Mouse (Mus musculus) v-Abl transformed pro-B cells (cell line): ENCODE measurements at regions not wholly inside any gene's neighbourhood (a gene's known extent, or its start where the extent isn't known, plus 50 kb on each side); places are given as distances from the start of the nearest gene placed in this dataset.

ENCODE experiments used
- in situ Hi-C, 2 experiments: fragments of 400-800 bp; cut with MboI; formaldehyde crosslinking; loops; one replicate each; pipeline ENCODE4 v1.15.1; 2025; ENCODE audit not compliant: unreplicated experiment in 2 of 2

DNA sequence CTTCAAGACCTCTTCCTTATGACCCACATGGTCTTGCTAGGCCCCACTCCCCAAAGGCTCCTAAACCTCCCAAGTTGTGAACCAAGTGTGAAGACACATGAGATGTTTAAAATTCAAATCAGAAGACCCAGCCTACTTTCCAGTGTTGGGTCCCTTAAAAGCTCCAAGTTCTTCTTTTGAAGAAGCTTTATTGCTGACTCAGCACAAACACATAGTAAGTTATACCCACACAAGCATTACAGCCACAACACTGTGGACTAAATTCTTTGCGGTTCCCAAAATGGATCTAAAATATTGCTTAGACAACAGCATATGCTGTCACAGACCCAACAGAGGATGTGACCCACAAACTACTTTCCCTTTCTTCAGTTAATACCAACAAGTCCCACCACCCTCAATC is 186.0 kb upstream of the Satb2 start:
- in situ Hi-C loops = no loop called here

DNA sequence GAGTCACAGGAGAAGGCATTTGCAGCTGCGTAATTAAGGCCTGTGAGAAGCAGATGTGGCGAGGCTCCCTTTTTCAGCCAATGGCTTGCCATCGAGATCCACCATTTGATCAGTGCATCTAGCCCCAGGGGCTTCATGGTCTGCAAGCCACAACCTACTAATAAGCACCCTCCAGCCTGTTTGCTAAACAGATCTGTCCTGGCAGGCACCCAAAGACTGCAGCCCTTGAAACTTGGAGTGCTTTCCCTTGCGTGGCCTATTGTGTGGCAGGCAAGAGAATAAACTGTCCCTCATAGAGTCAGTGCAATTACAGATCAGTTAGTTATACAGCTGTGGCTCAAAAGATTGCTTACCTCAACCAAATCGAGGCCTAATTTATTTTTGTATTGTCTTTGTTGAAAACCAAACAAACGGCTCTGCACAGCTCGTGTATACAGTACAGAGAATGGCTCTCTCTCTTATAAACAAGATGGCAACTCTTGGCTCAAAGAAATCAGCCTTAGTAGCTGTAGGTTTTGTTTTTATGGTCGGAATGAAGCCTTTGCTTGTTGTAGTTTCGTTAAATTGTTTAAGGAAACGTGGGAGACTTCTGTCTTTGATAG is 195.9 kb upstream of the Satb2 start:
- in situ Hi-C loops = no loop called here

DNA sequence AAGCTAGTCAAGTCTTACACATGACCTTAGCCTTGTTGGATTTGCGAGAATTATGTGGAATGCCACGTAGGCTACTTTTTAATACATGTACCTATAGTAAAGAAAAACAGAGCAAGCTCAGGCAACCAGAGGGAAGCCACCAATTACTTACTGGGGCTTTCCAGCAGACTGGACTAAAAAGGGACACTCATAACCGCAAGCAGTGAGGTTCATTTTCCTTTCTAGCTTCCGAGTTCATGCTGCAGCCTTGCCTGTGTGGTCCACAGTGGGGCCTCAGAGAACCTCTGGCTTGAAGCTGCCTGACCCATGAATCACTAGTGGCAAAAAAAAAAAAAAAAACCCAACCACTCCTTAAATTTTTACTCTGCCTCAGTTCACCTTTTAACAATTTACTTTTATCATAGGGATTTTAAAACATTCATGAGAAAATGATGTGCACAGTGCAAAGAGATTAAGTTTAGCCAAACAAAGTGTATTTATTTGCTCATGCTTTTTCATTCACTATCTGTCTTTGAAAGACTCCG is 188.6 kb upstream of the 1700066M21Rik start:
- in situ Hi-C loops = no loop called here

GRCm38 (mm10) chr1:57201274-57201673 is 176.1 kb upstream of the 1700066M21Rik start:
- in situ Hi-C loops = loop anchor here (5.0 to 25.0 kb wide), 7 partner anchors 209 to 1796 kb away; partner anchors contain the start of gene Plcl1 (in 2 of the 2)

DNA sequence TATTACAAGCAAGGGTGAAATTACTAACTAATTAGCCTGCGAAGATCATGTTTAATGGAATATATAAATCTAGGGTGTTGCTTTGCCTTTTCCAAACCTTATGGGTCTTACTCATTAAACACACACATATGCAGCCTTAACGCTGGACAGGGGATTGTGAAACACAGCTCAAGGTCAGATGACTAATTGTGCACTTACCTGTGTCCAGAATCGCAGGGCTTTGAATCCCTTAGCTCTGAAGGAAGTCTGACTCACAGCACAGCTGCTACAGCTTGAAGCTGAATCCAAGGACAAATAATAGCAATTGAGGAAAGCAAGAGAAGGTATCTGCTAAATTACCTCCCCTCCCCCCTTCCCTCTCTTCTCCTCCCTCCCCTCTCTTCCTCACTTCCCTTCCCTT is 173.1 kb upstream of the 1700066M21Rik start:
- in situ Hi-C loops = loop anchor here (5.0 to 25.0 kb wide), 7 partner anchors 212 to 1800 kb away; partner anchors contain the start of gene Plcl1 (in 2 of the 2)

DNA sequence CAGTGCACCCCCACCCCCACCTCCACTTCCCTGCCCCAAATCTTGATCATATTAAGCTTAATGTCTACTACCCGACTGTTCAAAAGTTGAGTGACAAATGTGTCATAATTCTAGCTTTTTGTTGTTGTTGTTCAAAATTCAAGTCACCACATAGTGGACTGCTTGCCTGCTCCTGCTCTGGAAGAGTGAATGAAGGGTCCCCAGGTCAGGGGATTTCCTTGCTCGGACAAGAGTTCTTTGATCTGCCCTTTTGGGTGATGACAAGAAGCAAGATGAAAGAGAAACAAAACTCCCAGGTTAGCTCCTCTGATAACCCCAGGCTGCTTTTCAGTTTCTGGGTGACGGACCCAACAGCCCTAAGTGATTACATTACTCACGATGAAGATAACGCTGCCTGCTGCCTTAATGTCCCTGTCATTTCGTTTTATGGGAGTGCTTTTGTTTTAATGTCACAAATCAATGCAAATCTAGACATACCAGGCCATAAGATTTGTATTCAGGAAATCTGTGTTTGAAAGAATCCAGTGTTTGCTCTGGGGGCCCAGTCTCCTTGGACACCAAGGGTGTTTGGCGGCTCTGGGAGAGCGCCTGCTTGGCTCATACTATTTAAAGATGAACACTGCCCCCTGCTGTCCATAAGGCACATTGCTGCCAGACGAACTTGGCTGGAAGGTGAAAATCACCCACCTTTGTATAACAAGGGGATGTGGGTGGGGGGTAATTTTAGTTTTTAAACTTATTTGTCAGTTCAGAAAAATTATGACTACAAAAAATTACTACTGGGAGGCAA is 172.0 kb upstream of the 1700066M21Rik start:
- in situ Hi-C loops = loop anchor here (5.0 to 25.0 kb wide), 8 partner anchors 187 to 1801 kb away; partner anchors contain the start of gene Plcl1 (in 2 of the 2)

GRCm38 (mm10) chr1:57206496-57206895 is 170.9 kb upstream of the 1700066M21Rik start:
- in situ Hi-C loops = loop anchor here (5.0 to 25.0 kb wide), 8 partner anchors 186 to 1802 kb away; partner anchors contain the start of gene Plcl1 (in 2 of the 2)

GRCm38 (mm10) chr1:57206944-57207343 is 170.5 kb upstream of the 1700066M21Rik start:
- in situ Hi-C loops = loop anchor here (5.0 to 25.0 kb wide), 8 partner anchors 185 to 1802 kb away; partner anchors contain the start of gene Plcl1 (in 2 of the 2)

- in situ Hi-C loops = loop anchor here (5.0 to 25.0 kb wide), 8 partner anchors 184 to 1804 kb away; partner anchors contain the start of gene Plcl1 (in 2 of the 2)
Observed at GRCm38 (mm10) chr1:57208415-57208814, 169.0 kb upstream of the 1700066M21Rik start.

- in situ Hi-C loops = loop anchor here (5.0 to 25.0 kb wide), 8 partner anchors 183 to 1804 kb away; partner anchors contain the start of gene Plcl1 (in 2 of the 2)
Observed at GRCm38 (mm10) chr1:57209281-57209680, 168.1 kb upstream of the 1700066M21Rik start.

- in situ Hi-C loops = loop anchor here (25.0 kb wide), 2 partner anchors 474 to 1799 kb away; partner anchors contain the start of gene Plcl1 (in 1 of the 2)
Observed at GRCm38 (mm10) chr1:57211046-57211445, 166.4 kb upstream of the 1700066M21Rik start.

DNA sequence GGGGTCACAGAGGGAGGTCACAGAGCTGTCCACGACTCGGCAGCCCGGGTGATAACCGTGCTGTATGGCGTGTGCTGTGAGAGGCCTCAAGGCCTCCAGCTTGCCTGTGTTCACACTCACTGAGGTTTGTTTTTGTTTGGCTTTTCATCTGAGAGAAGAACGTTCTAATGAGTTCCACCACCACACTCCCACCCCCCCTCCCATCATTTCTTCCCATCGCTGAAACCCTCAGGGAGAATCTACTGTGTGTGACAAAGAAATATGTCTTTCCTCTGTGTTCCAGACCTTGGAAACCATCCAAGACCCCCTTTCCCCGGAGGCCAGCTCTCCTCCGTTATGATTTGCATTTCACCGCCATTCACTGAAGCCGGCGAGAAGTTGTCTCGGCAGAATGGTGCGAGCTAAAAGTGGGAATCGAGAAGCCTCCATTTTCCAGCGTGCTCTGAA is 164.0 kb upstream of the 1700066M21Rik start:
- in situ Hi-C loops = loop anchor here (25.0 kb wide), 2 partner anchors 476 to 1801 kb away; partner anchors contain the start of gene Plcl1 (in 1 of the 2)

GRCm38 (mm10) chr1:57214266-57214665 is 163.2 kb upstream of the 1700066M21Rik start:
- in situ Hi-C loops = loop anchor here (25.0 kb wide), 2 partner anchors 477 to 1802 kb away; partner anchors contain the start of gene Plcl1 (in 1 of the 2)

GRCm38 (mm10) chr1:57217656-57218055 is 159.8 kb upstream of the 1700066M21Rik start:
- in situ Hi-C loops = loop anchor here (25.0 kb wide), 2 partner anchors 480 to 1805 kb away; partner anchors contain the start of gene Plcl1 (in 1 of the 2)

DNA sequence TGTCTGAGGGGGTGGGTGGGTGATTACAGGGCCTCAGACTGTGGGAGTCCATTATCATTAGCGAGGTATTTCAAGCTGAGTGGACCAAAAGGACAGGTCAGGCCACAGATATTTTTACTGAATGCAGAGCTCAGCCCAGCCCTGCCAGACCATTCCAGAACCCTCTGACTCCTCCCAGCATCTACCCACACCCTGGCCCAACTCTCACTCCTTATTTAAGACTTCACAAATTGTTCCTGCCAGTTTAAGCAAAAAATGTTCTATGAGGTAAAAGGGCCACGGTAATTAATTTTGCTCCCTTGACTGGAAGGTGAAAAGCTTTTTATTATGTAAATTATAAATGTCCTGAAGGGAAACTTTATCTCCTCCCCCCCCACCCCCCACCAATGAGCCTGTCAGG is 159.3 kb upstream of the 1700066M21Rik start:
- in situ Hi-C loops = loop anchor here (25.0 kb wide), 2 partner anchors 481 to 1806 kb away; partner anchors contain the start of gene Plcl1 (in 1 of the 2)

DNA sequence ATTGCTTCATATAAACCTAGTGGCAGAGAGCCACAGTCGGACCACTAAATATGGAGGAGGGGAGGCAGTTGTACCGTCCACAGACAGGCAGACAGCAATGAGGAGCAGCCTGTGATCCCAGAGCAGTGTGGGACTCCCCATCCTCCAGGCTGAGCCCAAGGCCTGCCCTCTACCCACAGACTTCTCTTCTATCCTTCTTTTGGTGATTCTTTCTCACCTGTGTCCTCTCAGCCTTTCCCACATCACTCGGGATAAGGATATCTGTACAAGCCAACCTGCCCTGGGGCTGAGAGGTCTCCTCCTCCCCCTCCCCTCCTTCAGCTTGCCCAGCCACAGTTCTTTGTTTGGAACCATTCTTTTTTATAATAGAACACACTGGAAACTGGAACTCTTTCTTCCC is 158.8 kb upstream of the 1700066M21Rik start:
- in situ Hi-C loops = loop anchor here (25.0 kb wide), 2 partner anchors 481 to 1806 kb away; partner anchors contain the start of gene Plcl1 (in 1 of the 2)

GRCm38 (mm10) chr1:57224425-57225104 is 152.9 kb upstream of the 1700066M21Rik start:
- in situ Hi-C loops = loop anchor here (25.0 kb wide), 2 partner anchors 487 to 1812 kb away; partner anchors contain the start of gene Plcl1 (in 1 of the 2)

GRCm38 (mm10) chr1:57243607-57244408 is 133.6 kb upstream of the 1700066M21Rik start:
- in situ Hi-C loops = no loop called here

DNA sequence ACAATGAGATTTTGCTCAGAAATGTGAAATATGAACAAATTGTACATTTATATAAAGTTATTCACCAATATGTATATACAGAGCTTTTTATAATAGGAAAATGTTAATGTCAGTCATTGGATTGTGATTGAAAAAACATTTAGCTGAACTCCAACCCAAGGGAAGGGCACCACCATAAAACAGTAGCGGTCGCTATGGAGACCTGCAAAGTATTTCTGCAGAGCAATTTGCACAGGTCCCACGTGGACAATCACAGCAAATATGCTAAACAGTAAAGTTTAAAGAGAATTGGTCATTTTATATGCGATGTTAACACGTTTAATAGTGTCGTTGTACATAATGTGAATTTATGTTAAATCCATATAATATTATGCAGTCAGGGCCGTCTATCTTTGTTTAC is 117.8 kb upstream of the 1700066M21Rik start:
- in situ Hi-C loops = no loop called here
